Mouse (Mus musculus) layer of hippocampus, postnatal 25 days (tissue): ENCODE results near the gene Mvk. TPM values are rescaled to one million over a fixed set of nuclear protein-coding genes. Genes with fewer than 3 reads are reported as not detected.

ENCODE experiments used
- DNase-seq, 2 experiments: peaks; one replicate each; pipeline ENCODE4 v3.0.0; 2022; ENCODE audit warnings: mixed read lengths in 2 of 2, low spot score in 1 of 2; ENCODE audit errors: extremely low spot score in 1 of 2
- total RNA-seq, 2 experiments: library from RNA; stranded (reverse); gene quantifications; 2 replicates each; pipeline ENCODE4 v1.2.3; 2021

Mvk gene
- total RNA-seq, 2 experiments from 2014 or later: 33.6 to 36.7 TPM

- no peak for DNase-seq
Observed at GRCm38 (mm10) chr5:114456287-114456686, 12.2 kb downstream of the Mvk start.

DNA sequence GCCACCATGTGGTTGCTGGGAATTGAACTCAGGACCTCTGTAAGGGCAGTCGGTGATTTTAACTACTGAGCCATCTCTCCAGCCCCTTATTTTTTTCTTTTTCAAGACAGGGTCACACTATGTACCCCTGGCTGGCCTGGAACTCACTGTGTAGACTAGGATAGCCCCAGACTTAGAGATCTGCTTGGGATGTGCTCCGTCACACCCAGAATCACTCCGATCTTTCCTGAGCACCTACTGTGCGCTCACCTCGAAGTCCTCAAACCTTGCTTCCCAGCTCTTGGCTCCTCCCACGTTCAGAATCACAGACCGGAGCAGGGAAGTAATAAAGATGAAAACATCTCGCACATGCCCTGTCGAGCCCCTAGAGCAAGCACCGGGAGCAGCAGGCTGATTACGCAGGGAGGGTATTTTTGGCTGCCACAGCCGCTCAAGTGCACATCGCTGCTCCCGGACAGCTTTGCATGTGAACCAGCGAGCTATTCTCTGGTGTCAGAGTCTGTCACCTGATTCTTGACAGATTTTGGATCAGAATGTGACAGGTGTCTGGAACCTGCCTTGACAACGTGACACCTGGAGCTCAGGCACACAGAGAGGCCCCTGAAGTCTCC, 13.0 kb downstream of the Mvk start:
- no peak for DNase-seq

DNA sequence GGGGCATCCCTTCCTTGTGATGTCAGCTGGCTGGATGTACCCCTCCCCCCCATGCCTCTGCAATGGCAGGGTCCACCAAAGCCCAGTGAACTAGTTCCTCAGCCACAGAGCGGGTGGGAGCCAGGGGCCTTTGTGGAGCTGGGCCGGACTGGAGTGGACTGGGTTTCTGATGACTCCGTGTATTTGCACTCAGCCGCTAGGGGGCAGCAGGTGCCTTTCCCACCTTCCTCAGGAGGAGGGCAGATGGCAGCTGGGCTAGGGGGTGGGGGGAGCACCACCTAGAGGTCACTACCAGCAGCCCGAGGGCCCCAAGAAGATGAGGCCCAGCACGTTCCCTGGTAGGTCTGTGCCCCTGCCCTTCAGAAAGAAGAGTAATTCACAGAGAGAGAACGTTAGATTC, 17.2 kb downstream of the Mvk start:
- DNase-seq: peak; percentile 75 to 90

DNA sequence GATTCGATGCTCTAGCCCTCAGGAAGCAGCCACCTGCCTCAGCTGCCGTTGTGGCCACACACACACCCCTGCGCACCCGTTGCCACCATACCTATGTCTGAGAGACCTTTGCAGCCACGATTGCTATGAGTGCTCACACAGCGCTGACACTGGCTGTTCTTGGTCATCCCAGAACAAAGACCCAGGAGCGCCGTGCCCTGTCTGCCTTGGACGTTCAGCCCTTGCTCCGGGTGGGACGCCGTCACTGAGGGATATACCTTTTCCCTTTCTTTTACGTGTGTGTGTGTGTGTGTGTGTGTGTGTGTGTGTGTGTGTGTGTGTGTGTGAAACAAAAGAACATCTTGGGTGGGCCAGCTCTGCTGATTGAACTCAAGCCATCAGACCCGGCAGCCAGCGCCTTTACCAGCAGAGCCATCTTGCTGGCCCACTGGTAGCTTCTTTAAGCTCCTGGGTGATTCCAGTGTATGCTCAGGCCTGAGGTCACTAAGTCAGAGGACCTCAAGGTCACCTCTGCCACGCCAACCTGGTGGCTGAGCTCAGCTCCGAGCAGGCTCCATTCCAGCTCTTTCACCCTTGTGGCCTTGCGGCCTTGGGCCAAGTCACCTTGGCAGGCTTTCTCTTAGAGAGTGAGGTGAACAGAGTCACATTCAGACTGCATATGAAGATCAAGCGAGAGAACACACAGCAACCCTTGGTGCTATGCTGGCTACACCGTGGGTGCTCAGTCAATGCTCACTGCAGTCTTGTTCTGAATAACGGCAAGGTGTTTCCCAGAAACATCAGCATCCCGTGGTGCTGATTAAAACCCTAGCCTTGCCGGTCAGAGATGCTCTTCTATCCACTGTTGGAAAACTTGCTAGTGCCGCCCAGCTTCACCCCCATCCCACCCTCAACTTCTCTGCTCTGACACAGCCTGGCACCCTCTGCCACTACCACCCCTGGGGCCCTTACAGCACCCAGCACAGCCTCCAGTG, 18.3 kb downstream of the Mvk start:
- no peak for DNase-seq

GRCm38 (mm10) chr5:114464561-114464960, 20.5 kb downstream of the Mvk start:
- DNase-seq: no peak

GRCm38 (mm10) chr5:114465641-114466040, 21.6 kb downstream of the Mvk start:
- DNase-seq: no peak

- no peak for DNase-seq
Observed at GRCm38 (mm10) chr5:114467019-114467418, 22.9 kb downstream of the Mvk start.

DNA sequence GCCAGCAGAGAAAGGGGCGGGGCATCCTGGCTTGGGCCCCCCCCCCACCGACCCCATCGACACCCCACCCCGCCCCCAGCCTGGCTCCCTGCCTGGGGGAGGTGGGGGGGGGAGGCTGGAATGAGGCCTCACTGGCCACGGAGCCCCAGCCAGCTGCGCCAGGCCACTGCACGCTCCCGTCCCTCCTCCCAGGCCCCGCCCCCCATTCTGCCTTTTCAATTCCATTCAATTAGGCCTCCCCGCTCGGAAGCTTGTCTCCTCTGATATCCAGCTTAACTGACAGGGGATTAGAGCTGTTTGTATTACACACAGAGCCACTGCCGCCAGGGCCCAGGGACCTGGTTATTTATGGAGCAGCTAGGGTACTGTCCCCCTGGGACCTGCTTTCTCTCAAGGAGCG, 23.4 kb downstream of the Mvk start:
- DNase-seq: peak in 1 of 2 experiments; percentile 39

DNA sequence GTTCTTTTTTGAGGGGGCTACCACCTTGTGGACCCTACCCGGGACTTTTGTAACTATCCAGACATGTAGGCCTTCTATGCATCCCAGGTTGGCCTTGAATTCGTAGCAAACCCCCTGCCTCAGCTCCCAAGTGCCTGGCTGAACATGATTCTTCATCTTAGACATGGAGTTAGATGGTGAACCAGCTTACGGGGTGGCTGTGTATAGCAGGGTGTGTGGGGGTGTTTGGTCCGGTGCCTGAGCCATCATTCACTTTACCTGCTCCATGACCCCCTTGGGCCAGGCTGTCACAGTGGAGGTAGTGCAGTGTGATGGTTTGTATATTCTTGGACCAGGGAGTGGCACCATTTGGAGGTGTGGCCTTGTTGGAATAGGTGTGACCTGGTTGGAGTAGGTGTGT, 23.9 kb downstream of the Mvk start:
- no peak for DNase-seq

DNA sequence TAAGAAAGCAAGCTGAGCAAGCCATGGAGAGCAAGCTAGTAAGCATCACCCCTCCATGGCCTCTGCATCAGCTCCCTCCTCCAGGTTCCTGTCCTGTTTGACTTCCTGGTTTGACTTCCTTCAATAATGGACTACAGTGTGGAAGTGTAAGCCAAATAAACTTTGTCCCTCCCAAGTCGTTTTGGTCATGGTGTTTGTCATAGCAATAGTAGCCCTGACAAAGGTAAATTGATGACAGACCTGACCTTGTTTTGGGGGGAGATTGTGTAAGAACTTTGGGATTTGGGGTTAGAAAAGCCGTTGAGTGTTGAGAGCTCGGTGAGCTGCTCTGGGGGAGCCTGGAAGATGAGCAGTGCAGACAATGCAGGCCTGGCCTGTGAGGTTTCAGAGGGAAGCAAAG, 26.3 kb downstream of the Mvk start:
- no peak for DNase-seq

DNA sequence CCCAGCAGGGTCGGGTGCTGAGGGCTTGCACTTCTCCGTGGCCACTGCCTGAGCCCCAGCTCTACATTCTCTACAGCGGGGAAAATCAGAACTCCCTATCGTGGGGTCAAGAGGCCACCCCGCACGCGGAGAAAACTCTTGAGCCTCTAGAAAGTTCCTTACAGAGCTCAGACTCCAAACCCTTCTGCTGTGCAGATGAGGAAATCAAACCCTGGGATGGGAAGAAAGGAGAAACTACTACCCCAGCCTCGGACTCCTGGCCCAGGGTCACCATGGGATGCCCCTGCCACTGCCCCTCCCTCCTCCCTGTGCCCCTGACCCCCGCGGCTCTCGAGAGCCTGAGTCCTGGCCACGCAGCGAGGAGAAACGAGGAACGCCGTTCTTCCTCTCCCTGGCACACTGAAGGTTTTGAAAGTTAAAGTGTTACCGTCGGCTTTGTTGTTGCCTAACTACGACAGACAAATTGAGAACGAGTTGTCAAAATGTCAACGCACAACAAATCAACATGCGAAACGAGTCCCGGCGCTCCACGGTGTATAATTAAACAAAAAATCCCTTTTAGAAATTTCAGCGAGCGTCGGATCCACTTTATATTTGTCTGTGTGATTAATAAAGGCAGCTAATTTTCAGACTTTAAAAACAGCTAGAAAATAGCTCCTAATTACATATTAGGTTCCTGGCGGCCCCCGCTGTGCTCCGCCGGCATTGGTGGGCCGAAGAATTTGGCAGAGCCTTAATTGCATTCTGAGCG, 30.8 kb downstream of the Mvk start:
- peak in 1 of 2 experiments; percentile 29 for DNase-seq

DNA sequence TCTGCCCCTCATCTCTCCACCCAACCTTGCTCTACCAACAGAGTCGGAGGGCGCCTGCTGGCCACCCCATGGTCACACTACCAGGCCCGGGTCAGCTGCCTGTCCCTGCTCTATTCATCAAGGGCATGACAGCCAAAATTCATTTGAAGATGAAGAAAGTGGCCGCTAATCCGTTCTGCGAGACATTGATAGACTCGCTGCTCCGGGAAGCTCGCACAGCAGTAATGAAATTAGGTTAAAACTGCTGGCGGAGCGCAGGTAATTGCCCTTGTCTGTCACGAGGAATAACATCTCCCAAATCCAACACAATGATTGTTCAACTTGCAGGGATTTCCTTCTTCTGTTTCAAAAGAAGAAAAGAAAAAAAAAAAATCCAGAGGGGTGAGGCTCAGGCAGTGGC, 34.2 kb downstream of the Mvk start:
- no peak for DNase-seq

DNA sequence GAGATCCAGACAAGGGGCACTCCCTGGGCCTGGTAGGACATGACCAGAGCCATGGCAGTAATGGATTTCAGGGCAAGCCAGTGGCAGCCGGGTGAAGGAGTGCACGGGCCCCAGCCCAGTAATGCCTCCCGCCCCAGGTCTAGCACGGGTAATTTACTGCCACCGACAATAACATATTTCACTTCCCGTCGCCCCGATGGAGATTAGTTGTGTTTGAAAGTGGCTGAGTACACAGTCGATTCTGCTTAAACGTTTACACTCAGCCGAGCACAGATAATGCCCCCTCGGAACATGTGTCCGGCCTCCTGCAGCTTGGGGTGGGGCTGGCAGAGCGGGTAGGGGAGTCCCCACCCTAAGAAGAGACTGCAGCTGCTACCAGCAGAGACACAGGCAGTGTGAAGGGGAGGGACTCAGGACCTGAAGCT, 38.5 kb downstream of the Mvk start:
- no peak for DNase-seq

DNA sequence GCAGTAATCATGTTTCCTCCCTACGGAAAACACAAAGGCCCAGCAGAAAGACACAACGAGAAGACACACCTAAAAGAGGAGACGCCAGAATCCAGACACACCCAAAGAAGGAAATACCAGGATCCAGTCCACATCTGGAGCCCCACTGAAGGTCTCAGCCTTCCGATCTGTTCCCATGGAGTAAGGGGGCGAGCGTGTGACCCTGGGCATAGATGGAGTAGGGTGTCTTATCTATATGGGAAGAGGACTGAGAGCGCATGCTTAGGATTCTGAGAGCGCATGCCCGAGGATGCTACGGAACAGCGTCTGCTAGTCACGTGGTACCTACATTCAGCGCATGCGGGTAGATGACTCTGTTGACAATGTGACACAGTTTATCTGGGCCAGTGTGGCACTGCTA, 41.6 kb downstream of the Mvk start:
- DNase-seq: no peak

- DNase-seq: no peak
Observed at GRCm38 (mm10) chr5:114489570-114489969, 45.5 kb downstream of the Mvk start.

DNA sequence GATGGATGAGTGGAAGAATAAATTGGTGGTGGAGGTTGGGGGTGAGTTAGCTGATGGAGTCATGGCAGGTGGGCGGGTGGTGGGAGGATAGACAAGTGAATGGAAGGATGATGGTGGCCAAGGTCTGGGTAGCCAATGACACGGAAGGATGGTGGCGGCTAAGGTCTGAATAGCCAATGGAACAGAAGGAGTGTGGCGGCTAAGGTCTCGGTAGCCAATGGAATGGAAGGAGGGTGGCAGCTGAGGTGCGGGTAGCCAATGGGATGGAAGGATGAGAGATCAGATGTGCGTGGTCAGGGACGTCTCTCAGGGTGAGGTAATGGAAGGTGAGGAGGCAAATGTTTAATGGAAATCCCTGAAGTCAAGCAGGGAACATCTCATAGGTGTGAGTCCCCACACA, 46.2 kb downstream of the Mvk start:
- DNase-seq: no peak

DNA sequence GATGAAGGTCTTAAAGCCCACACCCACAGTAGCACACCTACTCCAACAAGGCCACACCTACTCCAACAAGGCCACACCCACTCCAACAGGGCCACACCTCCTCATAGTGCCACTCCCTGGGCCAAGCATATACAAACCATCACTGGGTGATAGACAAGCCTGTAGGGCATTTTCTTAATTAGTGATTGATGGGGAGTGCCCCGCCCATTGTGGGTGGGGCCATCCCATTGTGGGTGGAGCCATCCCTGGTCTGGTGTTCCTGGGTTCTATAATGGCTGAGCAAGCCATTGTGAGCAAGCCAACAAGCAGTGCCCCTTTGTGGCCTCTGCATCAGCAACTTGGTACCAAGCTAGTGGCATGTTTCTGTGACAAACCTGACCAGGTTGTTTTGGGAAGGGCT, 50.7 kb downstream of the Mvk start:
- no peak for DNase-seq

DNA sequence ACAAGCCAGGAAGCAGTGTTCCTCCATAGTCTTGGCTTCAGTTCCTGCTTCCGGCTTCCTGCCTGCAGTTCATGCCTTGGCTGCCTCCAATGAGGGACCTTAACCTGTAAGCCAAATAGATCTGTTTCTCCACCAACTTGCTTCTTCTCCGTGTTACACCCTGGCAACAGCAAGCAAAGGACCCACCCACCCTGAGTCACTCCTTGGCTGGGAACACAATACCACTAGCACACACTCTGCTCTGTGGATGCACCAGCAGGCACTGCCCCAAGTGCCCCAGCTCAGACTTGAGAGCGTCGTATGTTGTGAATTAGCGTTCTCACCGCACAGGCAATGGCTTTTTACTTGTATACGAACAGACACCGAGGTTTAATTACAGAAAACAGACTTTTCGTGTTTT, 57.2 kb downstream of the Mvk start:
- no peak for DNase-seq

GRCm38 (mm10) chr5:114504826-114505225, 60.8 kb downstream of the Mvk start:
- DNase-seq: no peak

GRCm38 (mm10) chr5:114505260-114506085, 61.4 kb downstream of the Mvk start:
- no peak for DNase-seq
